Mouse (Mus musculus) limb, embryonic 12.5 days (tissue): Measurements from ENCODE around the gene Thbs2. TPM values are rescaled to one million over a fixed set of nuclear protein-coding genes. Genes with fewer than 3 reads are reported as not detected.

ENCODE experiments used
- ATAC-seq: fragments of 200-750 bp; cut with Nextera tagmentation; 2 replicates; pipeline ENCODE4 v1.8.0; 2017; ENCODE audit warnings: low read depth, moderate TSS enrichment; ENCODE audit not compliant: insufficient number of reproducible peaks, insufficient read depth, low FRiP score, low TSS enrichment
- H3K27ac ChIP-seq: fragments of 300-500 bp; sonication (generic); 2 replicates; pipeline ENCODE4 v1.5.1; 2016; ENCODE audit warnings: mild to moderate bottlenecking, moderate library complexity
- H3K27me3 ChIP-seq: fragments of 300-500 bp; sonication (generic); 2 replicates; pipeline ENCODE4 v1.6.1; 2016; ENCODE audit warnings: mild to moderate bottlenecking, moderate library complexity
- H3K36me3 ChIP-seq: fragments of 300-500 bp; sonication (generic); 2 replicates; pipeline ENCODE4 v1.6.1; 2016; ENCODE audit warnings: mild to moderate bottlenecking, moderate library complexity
- H3K4me1 ChIP-seq: fragments of 300-500 bp; sonication (generic); replicated peaks from 2 replicates; pipeline ENCODE4 v1.6.1; 2016
- H3K4me2 ChIP-seq: fragments of 300-500 bp; sonication (generic); 2 replicates; pipeline ENCODE4 v1.6.1; 2016; ENCODE audit warnings: mild to moderate bottlenecking, moderate library complexity
- H3K4me3 ChIP-seq: fragments of 300-500 bp; sonication (generic); replicated peaks from 2 replicates; pipeline ENCODE4 v1.5.1; 2016; ENCODE audit warnings: mild to moderate bottlenecking
- H3K9ac ChIP-seq: fragments of 300-500 bp; sonication (generic); replicated peaks from 2 replicates; pipeline ENCODE4 v1.6.1; 2016; ENCODE audit warnings: mild to moderate bottlenecking, moderate library complexity
- H3K9me3 ChIP-seq: fragments of 300-500 bp; sonication (generic); 2 replicates; pipeline ENCODE4 v1.6.1; 2016; ENCODE audit warnings: mild to moderate bottlenecking, moderate library complexity
- WGBS: fragments of 180-500 bp; shearing (Covaris S2); methylation state at CpG from one replicate; pipeline ENCODE4 v1.1.7; 2016; 5-methylcytosine and 5-hydroxymethylcytosine counted together
- polyA plus RNA-seq: library from polyadenylated mRNA; unstranded; fragments of >200 nt; fragmentation: Nextera tagmentation; extraction: Ambion mirVana; gene quantifications from 2 replicates; pipeline ENCODE4 v1.2.1, GENCODE M21; 2016

The Thbs2 gene
- polyA plus RNA-seq, 1 experiment from 2014 or later, result 4.7 TPM

- no peak for ATAC-seq
- WGBS, result 69% methylated on average over 8 of the region's 8 CpGs
- H3K27ac ChIP-seq, result no peak overlapping the region
Measured at GRCm38 (mm10) chr17:14714782-14715181, 20.7 kb upstream of the Thbs2 start.

GRCm38 (mm10) chr17:14714374-14714773, 20.3 kb upstream of the Thbs2 start:
- H3K4me2 ChIP-seq, result no peak overlapping the region
- WGBS, result 84% methylated on average over 3 of the region's 3 CpGs
- H3K4me1 ChIP-seq, result no peaks in the 10 kb centered on the region; the same call in 1 of the 2 replicates
- no peak overlapping the region for H3K4me3 ChIP-seq
- H3K27me3 ChIP-seq, result no peaks in the 10 kb centered on the region
- H3K9ac ChIP-seq, result no peak overlapping the region
- H3K36me3 ChIP-seq, result no peaks in the 10 kb centered on the region
- H3K27ac ChIP-seq, result no peak overlapping the region
- H3K9me3 ChIP-seq, result no peaks in the 10 kb centered on the region
- ATAC-seq, result no peak

More at GRCm38 (mm10) chr17:14714782-14715181, 20.7 kb upstream of the Thbs2 start:
- Histone ChIP-seq H3K9me3 (no peaks in the 10 kb centered on the region), H3K36me3 (no peaks in the 10 kb centered on the region), H3K9ac (no peak overlapping the region), H3K4me2 (no peak overlapping the region), H3K4me1 (no peaks in the 10 kb centered on the region; the same call in 1 of the 2 replicates), H3K4me3 (no peak overlapping the region), H3K27me3 (no peaks in the 10 kb centered on the region)

GRCm38 (mm10) chr17:14711784-14712183, 17.7 kb upstream of the Thbs2 start:
- H3K4me2 ChIP-seq, result no peak overlapping the region
- H3K27ac ChIP-seq, result no peak overlapping the region
- no peaks in the 10 kb centered on the region for H3K4me1 ChIP-seq
- 95% methylated on average over 3 of the region's 3 CpGs for WGBS
- H3K36me3 ChIP-seq, result no peaks in the 10 kb centered on the region
- no peak for ATAC-seq
- H3K9ac ChIP-seq, result no peak overlapping the region
- no peaks in the 10 kb centered on the region for H3K9me3 ChIP-seq
- H3K27me3 ChIP-seq, result no peaks in the 10 kb centered on the region
- H3K4me3 ChIP-seq, result no peak overlapping the region

DNA sequence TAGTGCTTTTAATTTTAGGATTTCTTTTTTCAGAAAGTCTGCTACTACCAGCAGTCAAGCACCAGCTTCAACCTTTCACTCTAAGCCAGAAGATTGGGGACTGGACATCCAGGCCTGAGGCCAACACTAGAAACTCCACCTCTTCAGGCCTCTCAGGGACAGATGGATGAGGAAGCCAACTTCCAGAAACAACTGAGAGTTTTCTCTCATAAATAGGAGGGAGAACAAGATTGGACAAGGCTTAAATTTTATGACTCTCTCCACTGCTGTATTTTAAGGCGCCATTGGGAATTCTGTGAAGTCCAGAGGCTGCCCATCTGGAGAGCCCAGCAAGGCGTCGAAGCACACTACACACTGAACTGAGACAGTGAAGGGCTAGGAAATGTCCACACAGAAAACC, 17.0 kb upstream of the Thbs2 start:
- 67% methylated on average over 3 of the region's 3 CpGs for WGBS

GRCm38 (mm10) chr17:14706066-14706465, 12.0 kb upstream of the Thbs2 start:
- no peaks in the 10 kb centered on the region for H3K27me3 ChIP-seq
- no peaks in the 10 kb centered on the region for H3K9me3 ChIP-seq
- ATAC-seq, result no peak
- H3K36me3 ChIP-seq, result no peaks in the 10 kb centered on the region
- H3K4me3 ChIP-seq, result no peak overlapping the region
- H3K4me2 ChIP-seq, result no peak overlapping the region
- H3K4me1 ChIP-seq, result no peaks in the 10 kb centered on the region
- H3K27ac ChIP-seq, result no peak overlapping the region
- H3K9ac ChIP-seq, result no peak overlapping the region
- 89% methylated on average over 4 of the region's 4 CpGs for WGBS

More for the DNA sequence above, 17.0 kb upstream of the Thbs2 start:
- no peaks in the 10 kb centered on the region for H3K36me3 ChIP-seq
- no peak overlapping the region for H3K4me2 ChIP-seq
- H3K4me1 ChIP-seq, result no peaks in the 10 kb centered on the region
- no peak for ATAC-seq
- H3K4me3 ChIP-seq, result no peak overlapping the region
- no peak overlapping the region for H3K27ac ChIP-seq
- no peak overlapping the region for H3K9ac ChIP-seq
- H3K27me3 ChIP-seq, result no peaks in the 10 kb centered on the region
- no peaks in the 10 kb centered on the region for H3K9me3 ChIP-seq

- H3K27ac ChIP-seq, result no peak overlapping the region
- no peak overlapping the region for H3K4me2 ChIP-seq
- no peaks in the 10 kb centered on the region for H3K36me3 ChIP-seq
- peaks cover 3% of the 10 kb centered on the region for H3K4me1 ChIP-seq
- H3K4me3 ChIP-seq, result no peak overlapping the region
- H3K9ac ChIP-seq, result no peak overlapping the region
- ATAC-seq, result no peak
- 84% methylated on average over 2 of the region's 2 CpGs for WGBS
- H3K27me3 ChIP-seq, result no peaks in the 10 kb centered on the region
- no peaks in the 10 kb centered on the region for H3K9me3 ChIP-seq
Measured at GRCm38 (mm10) chr17:14705466-14705865, 11.4 kb upstream of the Thbs2 start.

DNA sequence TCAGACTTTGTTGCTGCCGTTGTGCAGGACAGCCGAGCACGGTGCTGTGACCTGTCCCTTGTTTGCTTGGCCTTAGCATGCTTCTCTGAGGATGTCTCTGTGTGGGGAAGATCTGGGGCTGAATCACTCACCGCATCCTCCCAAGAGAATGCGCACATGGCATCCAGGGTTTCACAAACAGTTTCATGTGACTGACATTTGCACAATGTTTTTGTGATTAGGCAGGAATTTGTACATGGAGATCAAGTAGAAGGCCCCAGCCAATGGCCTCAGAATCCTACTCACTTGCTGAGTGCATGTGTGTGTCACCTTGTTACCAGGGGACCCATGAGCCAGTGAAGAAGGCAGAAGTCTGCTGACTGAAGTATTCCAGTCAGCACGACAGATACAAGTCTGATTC, 9.7 kb upstream of the Thbs2 start:
- ATAC-seq, result no peak
- H3K4me1 ChIP-seq, result peaks cover 8% of the 10 kb centered on the region
- H3K4me3 ChIP-seq, result no peak overlapping the region
- H3K27me3 ChIP-seq, result no peaks in the 10 kb centered on the region
- H3K9me3 ChIP-seq, result no peaks in the 10 kb centered on the region
- no peak overlapping the region for H3K27ac ChIP-seq
- 84% methylated on average over 6 of the region's 6 CpGs for WGBS
- H3K9ac ChIP-seq, result no peak overlapping the region
- no peaks in the 10 kb centered on the region for H3K36me3 ChIP-seq
- no peak overlapping the region for H3K4me2 ChIP-seq

- Histone ChIP-seq H3K4me1 (peaks cover 8% of the 10 kb centered on the region), H3K9ac (no peak overlapping the region), H3K27ac (no peak overlapping the region), H3K4me2 (no peak overlapping the region), H3K36me3 (no peaks in the 10 kb centered on the region), H3K27me3 (no peaks in the 10 kb centered on the region), H3K9me3 (no peaks in the 10 kb centered on the region), H3K4me3 (no peak overlapping the region)
- no peak for ATAC-seq
- 67% methylated on average over 4 of the region's 4 CpGs for WGBS
Measured at GRCm38 (mm10) chr17:14703268-14703667, 9.2 kb upstream of the Thbs2 start.

DNA sequence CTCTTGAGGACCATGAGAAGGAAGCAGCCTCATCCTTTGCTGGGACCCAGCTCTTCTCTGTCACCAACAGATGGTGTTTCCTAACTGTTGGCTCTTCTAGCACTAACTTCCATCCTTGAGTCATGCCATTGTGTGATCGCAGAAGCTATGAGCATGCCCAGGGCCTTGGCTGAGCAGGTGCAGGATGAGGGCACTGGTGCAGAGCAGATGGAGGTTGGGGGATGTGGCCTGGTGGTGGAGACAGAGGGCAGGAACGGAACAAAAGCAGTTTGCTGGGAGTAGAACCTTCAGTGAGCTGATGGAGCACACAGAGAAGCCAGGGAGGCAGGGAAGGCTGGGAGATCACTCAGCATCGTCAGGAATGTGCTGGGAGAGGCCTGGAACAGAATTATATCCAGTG, 8.7 kb upstream of the Thbs2 start:
- Histone ChIP-seq H3K9me3 (no peaks in the 10 kb centered on the region), H3K4me3 (no peak overlapping the region), H3K4me2 (no peak overlapping the region), H3K9ac (no peak overlapping the region), H3K27me3 (no peaks in the 10 kb centered on the region), H3K36me3 (no peaks in the 10 kb centered on the region), H3K27ac (no peak overlapping the region), H3K4me1 (peaks cover 8% of the 10 kb centered on the region)
- ATAC-seq, result no peak
- 60% methylated on average over 3 of the region's 3 CpGs for WGBS

DNA sequence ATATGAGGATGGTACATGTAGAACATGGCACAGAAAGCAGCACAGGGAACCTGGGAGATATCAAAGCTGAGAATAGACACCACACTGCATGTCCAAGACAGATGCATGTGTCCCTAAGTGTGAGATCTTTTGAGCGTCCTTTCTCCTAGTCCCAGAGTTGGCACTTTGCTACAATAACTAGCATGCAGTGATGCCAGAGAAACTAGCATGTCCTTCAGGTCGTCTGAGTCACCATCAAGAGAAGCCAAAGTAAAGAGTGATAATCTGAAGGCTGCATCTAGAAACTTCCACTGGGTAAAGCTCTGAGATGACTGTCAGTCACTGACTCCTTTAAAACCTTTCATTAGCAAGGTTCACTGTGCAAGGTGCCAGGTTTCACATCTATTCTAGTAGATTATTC, 7.9 kb upstream of the Thbs2 start:
- Histone ChIP-seq H3K27me3 (no peaks in the 10 kb centered on the region), H3K4me3 (no peak overlapping the region), H3K36me3 (no peaks in the 10 kb centered on the region), H3K9me3 (no peaks in the 10 kb centered on the region), H3K9ac (no peak overlapping the region), H3K27ac (no peak overlapping the region), H3K4me1 (peaks cover 8% of the 10 kb centered on the region), H3K4me2 (no peak overlapping the region)
- 65% methylated on average over 2 of the region's 2 CpGs for WGBS
- no peak for ATAC-seq

- Histone ChIP-seq H3K36me3 (no peaks in the 10 kb centered on the region), H3K9ac (no peak overlapping the region), H3K4me3 (no peak overlapping the region), H3K27me3 (no peaks in the 10 kb centered on the region), H3K4me1 (peaks cover 8% of the 10 kb centered on the region), H3K4me2 (no peak overlapping the region), H3K27ac (no peak overlapping the region), H3K9me3 (no peaks in the 10 kb centered on the region)
- 22% methylated on average over 5 of the region's 5 CpGs for WGBS
- ATAC-seq, result no peak
Measured at GRCm38 (mm10) chr17:14700204-14700603, 6.2 kb upstream of the Thbs2 start.

DNA sequence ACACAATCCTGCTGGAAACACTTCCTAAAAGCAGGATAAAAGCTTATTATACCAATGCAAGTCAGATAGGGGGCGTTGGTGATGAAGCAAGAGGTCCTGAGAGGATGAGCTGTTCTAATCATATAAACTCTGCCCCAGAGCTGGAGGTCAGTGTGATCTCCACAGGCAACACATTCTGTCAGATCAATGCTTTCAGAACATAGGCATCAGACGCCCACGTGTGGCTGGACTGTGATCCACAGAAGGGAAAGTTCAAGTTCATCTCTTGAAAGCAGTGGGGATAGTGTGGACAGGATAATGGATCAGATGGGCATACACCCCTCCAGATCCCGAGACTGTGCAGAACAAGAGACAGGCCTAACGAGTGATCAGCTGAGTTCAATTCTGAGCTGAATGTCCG, 4.2 kb upstream of the Thbs2 start:
- peaks cover 24% of the 10 kb centered on the region for H3K4me1 ChIP-seq
- ATAC-seq, result no peak
- no peak overlapping the region for H3K9ac ChIP-seq
- no peak overlapping the region for H3K4me2 ChIP-seq
- no peaks in the 10 kb centered on the region for H3K9me3 ChIP-seq
- 63% methylated on average over 6 of the region's 6 CpGs for WGBS
- H3K27me3 ChIP-seq, result no peaks in the 10 kb centered on the region
- H3K4me3 ChIP-seq, result no peak overlapping the region
- H3K36me3 ChIP-seq, result no peaks in the 10 kb centered on the region
- H3K27ac ChIP-seq, result no peak overlapping the region
